Mouse (Mus musculus) neural tube, embryonic 14.5 days (tissue): ENCODE measurements around the gene Mfap3. TPM values are rescaled to one million over a fixed set of nuclear protein-coding genes. Genes with fewer than 3 reads are reported as not detected.

Source experiments
- ATAC-seq: fragments of 200-750 bp; cut with Nextera tagmentation; 2 replicates; pipeline ENCODE4 v1.8.0; 2017; ENCODE audit warnings: low read depth, mild to moderate bottlenecking, moderate TSS enrichment, moderate library complexity
- H3K27ac ChIP-seq: fragments of 300-500 bp; sonication (generic); 2 replicates; pipeline ENCODE4 v1.5.1; 2014; ENCODE audit warnings: low read depth, mild to moderate bottlenecking, control low read depth, low read length, moderate library complexity, mixed read lengths
- H3K27me3 ChIP-seq: fragments of 300-500 bp; sonication (generic); 2 replicates; pipeline ENCODE4 v1.6.1; 2014; ENCODE audit warnings: low read length; ENCODE audit not compliant: control insufficient read depth, insufficient read depth
- H3K36me3 ChIP-seq: fragments of 300-500 bp; sonication (generic); 2 replicates; pipeline ENCODE4 v1.6.1; 2014; ENCODE audit warnings: low read length, mixed read lengths; ENCODE audit not compliant: control insufficient read depth, insufficient read depth
- H3K4me1 ChIP-seq: fragments of 300-500 bp; sonication (generic); 2 replicates; pipeline ENCODE4 v1.6.1; 2014; ENCODE audit warnings: low read length; ENCODE audit not compliant: control insufficient read depth, insufficient read depth
- H3K4me2 ChIP-seq: fragments of 300-500 bp; sonication (generic); 2 replicates; pipeline ENCODE4 v1.6.1; 2014; ENCODE audit warnings: mild to moderate bottlenecking, low read depth, low read length, control low read depth
- H3K4me3 ChIP-seq: fragments of 300-500 bp; sonication (generic); 2 replicates; pipeline ENCODE4 v1.5.1; 2014; ENCODE audit warnings: low read depth, low read length, control low read depth, mixed read lengths
- H3K9ac ChIP-seq: fragments of 300-500 bp; sonication (generic); replicated peaks from 2 replicates; pipeline ENCODE4 v1.6.1; 2014; ENCODE audit warnings: low read depth, mild to moderate bottlenecking, control low read depth, low read length, mixed read lengths
- H3K9me3 ChIP-seq: fragments of 300-500 bp; sonication (generic); 2 replicates; pipeline ENCODE4 v1.6.1; 2016; ENCODE audit warnings: low read length; ENCODE audit not compliant: control insufficient read depth
- WGBS: fragments of 180-500 bp; shearing (Covaris S2); extraction: QIAGEN DNeasy Blood & Tissue Kit; methylation state at CpG from one replicate; pipeline ENCODE4 v1.1.7; 2014; 5-methylcytosine and 5-hydroxymethylcytosine counted together
- polyA plus RNA-seq: library from polyadenylated mRNA; unstranded; fragments of >200 nt; fragmentation: Nextera tagmentation; extraction: Ambion mirVana; gene quantifications from 2 replicates; pipeline ENCODE4 v1.2.1, GENCODE M21; 2014

Gene Mfap3
- polyA plus RNA-seq, 1 experiment from 2014 or later: 59.3 TPM

DNA sequence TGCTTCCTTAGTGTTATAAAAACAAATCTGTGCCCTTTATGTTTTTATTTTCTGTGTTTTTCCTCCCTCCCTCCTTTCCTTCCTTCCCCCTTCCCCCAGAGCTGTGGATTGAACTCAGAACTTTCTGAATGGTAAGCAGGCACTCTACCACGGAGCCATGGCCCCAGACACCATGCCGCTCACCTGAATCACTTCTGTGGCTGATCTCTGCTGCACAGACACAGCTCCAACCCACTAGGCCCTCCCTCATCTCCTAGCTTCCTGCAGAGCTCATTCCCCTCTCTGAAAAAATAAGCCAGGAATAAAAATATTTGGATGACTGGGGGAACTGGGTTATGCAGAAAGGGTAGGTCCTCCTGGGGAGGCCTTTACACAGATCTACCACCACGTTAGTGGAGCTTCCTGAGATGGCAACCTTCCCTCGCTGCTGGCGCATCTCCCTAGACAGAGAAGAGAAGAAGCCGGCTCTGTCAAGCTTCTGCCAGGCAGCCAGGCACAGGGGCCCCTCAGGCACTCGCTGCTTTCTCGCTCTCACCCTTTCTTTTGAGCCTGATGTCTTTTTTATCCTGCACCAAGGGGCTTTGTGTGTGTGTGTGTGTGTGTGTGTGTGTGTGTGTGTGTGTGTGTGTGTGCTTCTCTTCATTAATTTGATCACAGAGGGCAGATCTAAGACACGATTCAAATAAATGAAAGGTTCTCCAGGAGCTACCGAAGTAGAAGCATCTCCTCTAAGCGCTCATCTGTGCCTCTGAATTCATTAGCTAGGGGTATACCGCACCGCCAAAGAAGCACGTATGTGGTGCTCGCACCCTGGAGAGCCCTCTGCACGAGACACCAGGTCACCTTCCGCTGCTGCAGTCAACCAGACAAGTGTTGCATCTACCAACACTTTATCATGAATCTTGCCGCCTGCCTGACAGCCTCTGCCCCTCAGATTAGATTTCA is 47.9 kb downstream of the Mfap3 start:
- Histone ChIP-seq H3K27ac (peak overlapping the region; percentile 16), H3K4me2 (no peak overlapping the region), H3K9ac (no peak overlapping the region), H3K27me3 (no peaks in the 10 kb centered on the region), H3K4me1 (0 out of 2 replicates have a peak, but pooled peaks cover 2% of the 10 kb centered on the region), H3K9me3 (no peaks in the 10 kb centered on the region), H3K4me3 (no peak overlapping the region), H3K36me3 (no peaks in the 10 kb centered on the region)
- whole genome bisulfite sequencing: 23% methylated on average over 18 of the region's 18 CpGs
- no peak for ATAC-seq

GRCm38 (mm10) chr11:57568950-57569490 is 50.6 kb downstream of the Mfap3 start:
- no peak overlapping the region for H3K4me2 ChIP-seq
- H3K4me1 ChIP-seq: 0 out of 2 replicates have a peak, but pooled peaks cover 2% of the 10 kb centered on the region
- no peaks in the 10 kb centered on the region for H3K9me3 ChIP-seq
- H3K36me3 ChIP-seq: no peaks in the 10 kb centered on the region
- H3K4me3 ChIP-seq: no peak overlapping the region
- ATAC-seq: no peak
- H3K27me3 ChIP-seq: no peaks in the 10 kb centered on the region
- WGBS: 95% methylated on average over 2 of the region's 2 CpGs
- H3K27ac ChIP-seq: no peak overlapping the region
- H3K9ac ChIP-seq: no peak overlapping the region

GRCm38 (mm10) chr11:57571035-57571434 is 52.6 kb downstream of the Mfap3 start:
- Histone ChIP-seq H3K36me3 (no peaks in the 10 kb centered on the region), H3K4me2 (no peak overlapping the region), H3K27me3 (no peaks in the 10 kb centered on the region), H3K9ac (no peak overlapping the region), H3K9me3 (no peaks in the 10 kb centered on the region), H3K4me1 (0 out of 2 replicates have a peak, but pooled peaks cover 2% of the 10 kb centered on the region), H3K4me3 (no peak overlapping the region), H3K27ac (no peak overlapping the region)
- ATAC-seq: no peak
- WGBS: 95% methylated on average over 3 of the region's 3 CpGs

- Histone ChIP-seq H3K27me3 (no peaks in the 10 kb centered on the region), H3K9me3 (no peaks in the 10 kb centered on the region), H3K4me1 (no peaks in the 10 kb centered on the region), H3K27ac (no peak overlapping the region), H3K4me2 (no peak overlapping the region), H3K36me3 (no peaks in the 10 kb centered on the region), H3K4me3 (no peak overlapping the region), H3K9ac (no peak overlapping the region)
- ATAC-seq: no peak
- WGBS: 65% methylated on average over 14 of the region's 14 CpGs
These were observed 55.3 kb downstream of the Mfap3 start for GRCm38 (mm10) chr11:57573686-57574274.

- no peaks in the 10 kb centered on the region for H3K36me3 ChIP-seq
- H3K27me3 ChIP-seq: no peaks in the 10 kb centered on the region
- no peak overlapping the region for H3K9ac ChIP-seq
- no peak for ATAC-seq
- H3K4me3 ChIP-seq: no peak overlapping the region
- H3K27ac ChIP-seq: no peak overlapping the region
- H3K9me3 ChIP-seq: no peaks in the 10 kb centered on the region
- 80% methylated on average over 6 of the region's 6 CpGs for WGBS
- no peaks in the 10 kb centered on the region for H3K4me1 ChIP-seq
- H3K4me2 ChIP-seq: no peak overlapping the region
These were observed 58.5 kb downstream of the Mfap3 start for GRCm38 (mm10) chr11:57576871-57577515.

- Histone ChIP-seq H3K4me1 (no peaks in the 10 kb centered on the region; the same call in 1 of the 2 replicates), H3K36me3 (no peaks in the 10 kb centered on the region), H3K27me3 (no peaks in the 10 kb centered on the region), H3K4me3 (no peak overlapping the region), H3K9ac (no peak overlapping the region), H3K9me3 (no peaks in the 10 kb centered on the region), H3K27ac (no peak overlapping the region), H3K4me2 (no peak overlapping the region)
- peak; percentile 79; the same call in 1 of the 2 replicates for ATAC-seq
- 16% methylated on average over 10 of the region's 10 CpGs for WGBS
These were observed 64.6 kb downstream of the Mfap3 start for GRCm38 (mm10) chr11:57582818-57583635.

Other genes starting within 250 kb of the Mfap3 start
- gene Fam114a2, start within 50 bp of the Mfap3 start, polyA plus RNA-seq: 51.3 and 52.1 TPM in 2 replicates
- 4.5 and 8.4 TPM in 2 replicates for gene Galnt10, start 126.8 kb downstream of the Mfap3 start, polyA plus RNA-seq